In the genomic region with DNA sequence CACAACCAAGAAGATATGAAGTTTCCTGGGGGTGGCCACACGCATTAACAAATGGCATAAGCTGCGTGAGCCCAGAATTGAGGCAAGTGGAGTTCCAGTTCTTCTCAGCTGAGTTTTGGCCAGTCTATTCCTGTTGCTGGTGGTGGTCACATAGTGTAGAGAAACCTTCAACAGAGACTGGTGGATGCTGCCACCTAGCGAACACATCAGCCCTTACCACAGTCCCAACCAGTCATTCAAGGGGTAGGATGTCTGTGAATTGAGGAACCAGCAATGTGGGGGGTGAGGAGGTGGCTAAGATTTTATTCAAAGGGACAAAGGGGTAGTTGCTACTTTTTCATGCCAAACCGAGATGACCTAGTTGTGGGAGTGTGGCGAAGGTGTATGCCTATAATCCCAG, we compare ENCODE assay signal across 8 mouse cellular contexts. TPM values are rescaled to one million over a fixed set of nuclear protein-coding genes. Genes with fewer than 3 reads are reported as not detected.
DNase-seq lines count a peak whose midpoint lies in the region; ATAC-seq and TF ChIP-seq lines count a peak whose summit lies in the region.

No protein-coding gene starts in this region.

- ATAC-seq in heart, embryonic 15.5 days (replicated peaks; ENCODE audit: insufficient number of reproducible peaks, insufficient read depth, low FRiP score, low read depth), result peak; percentile 79
- 0 out of 2 replicates have a peak, but pooled peaks have one; percentile 57 for ATAC-seq in liver, embryonic 11.5 days (replicated peaks; ENCODE audit: low FRiP score)

- no peak overlapping the region for H3K9ac ChIP-seq in heart, embryonic 15.5 days
- no peak overlapping the region for H3K9ac ChIP-seq in liver, embryonic 11.5 days (ENCODE audit: low read depth, low read length)

- no peaks in the 10 kb centered on the region for H3K9me3 ChIP-seq in heart, embryonic 15.5 days (replicated peaks)
- no peaks in the 10 kb centered on the region for H3K9me3 ChIP-seq in liver, embryonic 11.5 days (ENCODE audit: control insufficient read depth, low read length)

- TF ChIP-seq POLR2A in embryonic fibroblast, embryonic 13.5 days (IDR thresholded peaks at IDR 0.05; ENCODE audit: low read depth, low read length), result no peak

- H3K36me3 ChIP-seq in heart, embryonic 15.5 days, result peaks cover 16% of the 10 kb centered on the region; the same call in 1 of the 2 replicates
- H3K36me3 ChIP-seq in liver, embryonic 11.5 days (ENCODE audit: control insufficient read depth, insufficient read depth, low read length), result no peaks in the 10 kb centered on the region

- DNase-seq in A20 (ENCODE audit: low read depth, low spot score) (peak; percentile 88), R1 (ENCODE audit: low read depth, low spot score) (peak; percentile 76)
- DNase-seq in kidney, postnatal 10 days, result peak; percentile 81
- DNase-seq in liver, embryonic 11.5 days (ENCODE audit: low spot score), result no peak
- peak; percentile 38 to 73 for DNase-seq in natural killer cell, adult 2 months (ENCODE audit: low spot score in 2 of 2)
- peak; percentile 80 for DNase-seq in testis, postnatal 10 days (ENCODE audit: low spot score)

- WGBS in heart, embryonic 15.5 days, result 4% methylated on average over 5 of the region's 5 CpGs
- WGBS in liver, embryonic 11.5 days, result 11% methylated on average over 5 of the region's 5 CpGs

- no peak overlapping the region for H3K4me3 ChIP-seq in embryonic fibroblast, embryonic 13.5 days (ENCODE audit: insufficient read depth, low read length)
- H3K4me3 ChIP-seq in heart, embryonic 15.5 days, result no peak overlapping the region
- no peak overlapping the region for H3K4me3 ChIP-seq in liver, embryonic 11.5 days (ENCODE audit: low read depth, low read length)

- peak; percentile 64; the same call in 1 of the 2 replicates for TF ChIP-seq CTCF in embryonic fibroblast, embryonic 13.5 days (IDR thresholded peaks at IDR 0.05; ENCODE audit: borderline replicate concordance, insufficient read depth, low read length)

- H3K27me3 ChIP-seq in heart, embryonic 15.5 days, result no peaks in the 10 kb centered on the region
- no peaks in the 10 kb centered on the region; the same call in 1 of the 2 replicates for H3K27me3 ChIP-seq in liver, embryonic 11.5 days (replicated peaks; ENCODE audit: control insufficient read depth, insufficient read depth, low read length)

- H3K27ac ChIP-seq in embryonic fibroblast, embryonic 13.5 days (ENCODE audit: insufficient read depth, low read length), result no peak overlapping the region
- no peak overlapping the region for H3K27ac ChIP-seq in heart, embryonic 15.5 days
- no peak overlapping the region for H3K27ac ChIP-seq in liver, embryonic 11.5 days (ENCODE audit: low read depth, low read length)

- H3K4me2 ChIP-seq in heart, embryonic 15.5 days, result no peak overlapping the region
- H3K4me2 ChIP-seq in liver, embryonic 11.5 days, result no peak overlapping the region

- no peaks in the 10 kb centered on the region for H3K4me1 ChIP-seq in embryonic fibroblast, embryonic 13.5 days (ENCODE audit: control insufficient read depth, insufficient read depth, low read length)
- peaks cover 13% of the 10 kb centered on the region for H3K4me1 ChIP-seq in heart, embryonic 15.5 days (replicated peaks)
- H3K4me1 ChIP-seq in liver, embryonic 11.5 days (replicated peaks; ENCODE audit: control insufficient read depth, insufficient read depth, low read length), result no peaks in the 10 kb centered on the region

RNA-seq across cellular contexts. Expression of a gene that starts 22.4 kb away (rescaled TPM):
- polyA plus RNA-seq in embryonic fibroblast, embryonic 13.5 days (2011; ENCODE audit: insufficient read length, low read depth, missing spikeins), result not detected in 2 replicates
- not detected in 2 replicates for polyA plus RNA-seq in heart, embryonic 15.5 days (2015; fragmentation: Nextera tagmentation; extraction: Ambion mirVana)
- polyA plus RNA-seq in liver, embryonic 11.5 days (2014; fragmentation: Nextera tagmentation; extraction: Ambion mirVana), result not detected in 2 replicates

RNA-seq across cellular contexts. Expression of a gene that starts 33.8 kb away (rescaled TPM):
- 9.8 and 12.8 TPM in 2 replicates for polyA plus RNA-seq in embryonic fibroblast, embryonic 13.5 days (2011; ENCODE audit: insufficient read length, low read depth, missing spikeins)
- polyA plus RNA-seq in heart, embryonic 15.5 days (2015; fragmentation: Nextera tagmentation; extraction: Ambion mirVana), result 12.7 and 15.8 TPM in 2 replicates
- 2.3 and 3.9 TPM in 2 replicates for polyA plus RNA-seq in liver, embryonic 11.5 days (2014; fragmentation: Nextera tagmentation; extraction: Ambion mirVana)

RNA-seq across cellular contexts. Expression of a gene that starts 35.3 kb away (rescaled TPM):
- not detected in 2 replicates for polyA plus RNA-seq in embryonic fibroblast, embryonic 13.5 days (2011; ENCODE audit: insufficient read length, low read depth, missing spikeins)
- polyA plus RNA-seq in heart, embryonic 15.5 days (2015; fragmentation: Nextera tagmentation; extraction: Ambion mirVana), result 25.2 and 26.4 TPM in 2 replicates
- polyA plus RNA-seq in liver, embryonic 11.5 days (2014; fragmentation: Nextera tagmentation; extraction: Ambion mirVana), result 0.12 and 0.30 TPM in 2 replicates

RNA-seq across cellular contexts. Expression of a gene that starts 58.9 kb away (rescaled TPM):
- polyA plus RNA-seq in embryonic fibroblast, embryonic 13.5 days (2011; ENCODE audit: insufficient read length, low read depth, missing spikeins), result not detected in 2 replicates
- 0.11 and 0.18 TPM in 2 replicates for polyA plus RNA-seq in heart, embryonic 15.5 days (2015; fragmentation: Nextera tagmentation; extraction: Ambion mirVana)
- 0.19 TPM in 1 of 2 replicates, not detected in the other for polyA plus RNA-seq in liver, embryonic 11.5 days (2014; fragmentation: Nextera tagmentation; extraction: Ambion mirVana)

Comparison
In these comparisons a context has a peak if more than half of its experiments do, and no peak if none do; other contexts are left out.
1. RNA of a gene that starts 35.3 kb away (polyA plus RNA-seq): 25.2 to 26.4 TPM in heart, embryonic 15.5 days; 0.12 to 0.30 TPM in liver, embryonic 11.5 days and not detected in embryonic fibroblast, embryonic 13.5 days; every median in the first group is over 10 times any median in the second.